Mouse (Mus musculus): ENCODE measurements at regions not wholly inside any gene's neighbourhood (a gene's known extent, or its start where the extent isn't known, plus 50 kb on each side); places are given as distances from the start of the nearest gene placed in this dataset.

DNA sequence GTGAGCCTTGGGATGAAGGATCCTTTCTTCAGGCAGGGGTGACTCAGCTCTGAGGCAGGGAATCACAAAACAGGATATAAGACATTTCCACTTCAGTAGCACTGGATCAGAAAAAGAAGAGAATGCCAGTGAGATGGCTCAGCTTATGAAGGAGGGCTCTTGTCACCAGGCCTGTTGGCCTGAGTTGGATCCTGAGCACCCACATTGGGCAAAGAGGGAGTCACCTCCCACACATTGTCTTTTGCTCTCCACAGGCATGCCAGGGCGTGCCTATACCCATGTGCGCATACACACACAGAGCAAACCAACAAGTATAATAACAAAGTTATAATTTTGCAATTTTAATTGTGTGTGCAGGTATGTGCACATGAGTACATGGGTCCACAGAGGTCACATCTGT lies 52.6 kb upstream of the Tbx3 start:
- Histone ChIP-seq H3K36me3 (ENCODE audit: control insufficient read depth in 1 of 2, insufficient read depth in 2 of 2, low read length in 2 of 2) (no peaks in the 10 kb centered on the region), H3K27ac (ENCODE audit: control insufficient read depth, low read depth, low read length) (no peak overlapping the region), H3K9me3 (replicated peaks; ENCODE audit: insufficient read depth, low read length) (no peaks in the 10 kb centered on the region), H3K9ac (ENCODE audit: control insufficient read depth, low read depth, low read length, poor library complexity, severe bottlenecking) (no peak overlapping the region), H3K79me2 (ENCODE audit: control insufficient read depth, insufficient read depth, low read length, poor library complexity) (no peaks in the 10 kb centered on the region), H3K4me3 (ENCODE audit: control insufficient read depth in 1 of 2, insufficient read depth in 1 of 2, low read depth in 2 of 2, low read length in 2 of 2) (no peak overlapping the region), H3K27me3 (ENCODE audit: control insufficient read depth in 1 of 2, insufficient read depth in 2 of 2, low read length in 2 of 2) (no peaks in the 10 kb centered on the region), H3K4me1 (ENCODE audit: control insufficient read depth in 1 of 2, insufficient read depth in 2 of 2, low read length in 2 of 2) (no peaks in the 10 kb centered on the region)
- TF ChIP-seq SIN3A (IDR thresholded peaks at IDR 0.05; ENCODE audit: low read length), result no peak
- TF ChIP-seq JUND (IDR thresholded peaks at IDR 0.05; ENCODE audit: low read depth, low read length), result no peak
- TF ChIP-seq POLR2A (IDR thresholded peaks at IDR 0.05; ENCODE audit: control insufficient read depth in 1 of 2, insufficient read depth in 1 of 2, low read depth in 1 of 2, low read length in 2 of 2, poor library complexity in 1 of 2), result no peak
- TF ChIP-seq USF2 (IDR thresholded peaks at IDR 0.05; ENCODE audit: borderline replicate concordance in 1 of 2, insufficient read depth in 1 of 2, low read depth in 1 of 2, low read length in 2 of 2), result no peak
- TF ChIP-seq RAD21 (IDR thresholded peaks at IDR 0.05; ENCODE audit: low read depth, low read length), result no peak
- no peak for TF ChIP-seq MYB (IDR thresholded peaks at IDR 0.05; ENCODE audit: low read depth, low read length)
- TF ChIP-seq TCF12 (IDR thresholded peaks at IDR 0.05; ENCODE audit: low read depth, low read length), result no peak
- no peak for TF ChIP-seq POLR2AphosphoS5 (IDR thresholded peaks at IDR 0.05; ENCODE audit: borderline replicate concordance, low read depth, low read length)
- TF ChIP-seq EP300 (IDR thresholded peaks at IDR 0.05; ENCODE audit: low read depth in 1 of 2, low read length in 2 of 2), result no peak
- no peak for TF ChIP-seq ZC3H11A (IDR thresholded peaks at IDR 0.05; ENCODE audit: low read depth, low read length)
- no peak for TF ChIP-seq TBP (IDR thresholded peaks at IDR 0.05; ENCODE audit: low read depth, low read length)
- TF ChIP-seq MAZ (IDR thresholded peaks at IDR 0.05; ENCODE audit: low read depth, low read length), result no peak
- TF ChIP-seq MAX (IDR thresholded peaks at IDR 0.05; ENCODE audit: low read length), result no peak
- DNase-seq (ENCODE audit: low read depth, low spot score), result no peak

DNA sequence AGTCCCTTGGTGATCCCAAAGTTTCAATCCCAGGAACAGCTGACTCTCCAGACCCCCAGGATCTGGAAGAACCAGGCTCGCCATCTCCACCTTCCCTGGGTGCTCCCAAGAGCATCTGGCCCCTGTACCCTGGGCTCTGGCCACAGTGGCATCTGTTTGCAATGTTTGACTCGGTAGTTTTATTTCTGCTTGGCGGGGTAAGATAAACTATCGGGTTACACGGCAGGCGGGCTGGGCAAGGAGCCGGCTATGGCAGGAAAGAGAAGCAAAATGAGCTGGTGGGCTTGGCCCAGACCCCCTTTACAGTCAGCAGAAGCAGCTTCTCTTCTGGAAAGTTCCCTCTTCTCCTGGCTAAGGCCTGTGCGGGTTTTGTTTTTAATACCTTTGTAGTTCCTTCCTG lies 50.6 kb upstream of the Tbx3 start:
- no peak for TF ChIP-seq ELF1 (IDR thresholded peaks at IDR 0.05; ENCODE audit: low read depth, low read length)
- no peak for TF ChIP-seq MXI1 (IDR thresholded peaks at IDR 0.05; ENCODE audit: low read depth, low read length)
- TF ChIP-seq TAL1 (IDR thresholded peaks at IDR 0.05; ENCODE audit: low read length), result no peak
- TF ChIP-seq USF1 (IDR thresholded peaks at IDR 0.05; ENCODE audit: low read depth, low read length), result no peak
- no peak for TF ChIP-seq KAT2A (conservative IDR thresholded peaks at IDR 0.05; ENCODE audit: low read depth, low read length)
- TF ChIP-seq CTCF (IDR thresholded peaks at IDR 0.05 in 2 of 3, conservative IDR thresholded peaks at IDR 0.05 in 1 of 3; ENCODE audit: control insufficient read depth in 1 of 3, insufficient read depth in 1 of 3, low read depth in 2 of 3, low read length in 3 of 3, poor library complexity in 1 of 3, severe bottlenecking in 1 of 3), result no peak
- Histone ChIP-seq H3K4me3 (ENCODE audit: control insufficient read depth in 1 of 2, insufficient read depth in 1 of 2, low read depth in 2 of 2, low read length in 2 of 2) (no peak overlapping the region), H3K9ac (ENCODE audit: control insufficient read depth, low read depth, low read length, poor library complexity, severe bottlenecking) (no peak overlapping the region), H3K4me1 (ENCODE audit: control insufficient read depth in 1 of 2, insufficient read depth in 2 of 2, low read length in 2 of 2) (no peaks in the 10 kb centered on the region), H3K27me3 (ENCODE audit: control insufficient read depth in 1 of 2, insufficient read depth in 2 of 2, low read length in 2 of 2) (no peaks in the 10 kb centered on the region), H3K27ac (ENCODE audit: control insufficient read depth, low read depth, low read length) (no peak overlapping the region), H3K79me2 (ENCODE audit: control insufficient read depth, insufficient read depth, low read length, poor library complexity) (no peaks in the 10 kb centered on the region), H3K9me3 (replicated peaks; ENCODE audit: insufficient read depth, low read length) (no peaks in the 10 kb centered on the region), H3K36me3 (ENCODE audit: control insufficient read depth in 1 of 2, insufficient read depth in 2 of 2, low read length in 2 of 2) (no peaks in the 10 kb centered on the region)
- no peak for DNase-seq (ENCODE audit: low read depth, low spot score)
